Mouse (Mus musculus) hindbrain, embryonic 10.5 days (tissue): Measurements from ENCODE around the gene Notch4. TPM values are rescaled to one million over a fixed set of nuclear protein-coding genes. Genes with fewer than 3 reads are reported as not detected.

Source experiments
- DNase-seq: peaks from one replicate; pipeline ENCODE4 v3.0.0-alpha.2; 2017; ENCODE audit warnings: low spot score
- H3K27ac ChIP-seq: fragments of 300-500 bp; sonication (generic); 2 replicates; pipeline ENCODE4 v1.5.1; 2016; ENCODE audit warnings: mild to moderate bottlenecking, moderate library complexity
- H3K27me3 ChIP-seq: fragments of 300-500 bp; sonication (generic); 2 replicates; pipeline ENCODE4 v1.6.1; 2016; ENCODE audit warnings: mild to moderate bottlenecking; ENCODE audit not compliant: poor library complexity, insufficient read depth, severe bottlenecking
- H3K36me3 ChIP-seq: fragments of 300-500 bp; sonication (generic); 2 replicates; pipeline ENCODE4 v1.6.1; 2016; ENCODE audit warnings: mild to moderate bottlenecking, moderate library complexity
- H3K4me1 ChIP-seq: fragments of 300-500 bp; sonication (generic); replicated peaks from 2 replicates; pipeline ENCODE4 v1.6.1; 2016; ENCODE audit warnings: mild to moderate bottlenecking
- H3K4me3 ChIP-seq: fragments of 300-500 bp; sonication (generic); 2 replicates; pipeline ENCODE4 v1.5.1; 2016; ENCODE audit warnings: mild to moderate bottlenecking, moderate library complexity
- H3K9me3 ChIP-seq: fragments of 300-500 bp; sonication (generic); 2 replicates; pipeline ENCODE4 v1.6.1; 2016; ENCODE audit warnings: mild to moderate bottlenecking, moderate library complexity
- WGBS: fragments of 180-500 bp; shearing (Covaris S2); methylation state at CpG from one replicate; pipeline ENCODE4 v1.1.7; 2016; 5-methylcytosine and 5-hydroxymethylcytosine counted together
- polyA plus RNA-seq: library from polyadenylated mRNA; unstranded; fragments of >200 nt; fragmentation: Nextera tagmentation; extraction: Ambion mirVana; gene quantifications from 2 replicates; pipeline ENCODE4 v1.2.1, GENCODE M21; 2016

Notch4 gene
- polyA plus RNA-seq, 1 experiment from 2014 or later: 12.5 TPM

GRCm38 (mm10) chr17:34604061-34604508 lies 40.0 kb downstream of the Notch4 start, which contains the start of gene Agpat1:
Gene Agpat1 (plus strand): TSS chr17:34604262.
- H3K9me3 ChIP-seq: no peaks in the 10 kb centered on the region
- peak; percentile 100 for DNase-seq
- H3K27me3 ChIP-seq: no peaks in the 10 kb centered on the region
- H3K27ac ChIP-seq: peak within 1 kb of the TSS; percentile 97
- H3K4me3 ChIP-seq: peak within 1 kb of the TSS; percentile 100
- H3K4me1 ChIP-seq: peaks cover 70% of the 10 kb centered on the region
- under 1% methylated on average over 35 of the region's 35 CpGs for WGBS
- peaks cover 46% of the 10 kb centered on the region for H3K36me3 ChIP-seq

GRCm38 (mm10) chr17:34604511-34605237 lies 40.6 kb downstream of the Notch4 start:
- no peaks in the 10 kb centered on the region for H3K27me3 ChIP-seq
- H3K9me3 ChIP-seq: no peaks in the 10 kb centered on the region
- H3K4me3 ChIP-seq: peak overlapping the region; percentile 100
- peak overlapping the region; percentile 97 for H3K27ac ChIP-seq
- H3K36me3 ChIP-seq: peaks cover 43% of the 10 kb centered on the region
- 22% methylated on average over 24 of the region's 24 CpGs for WGBS
- DNase-seq: no peak
- H3K4me1 ChIP-seq: peaks cover 65% of the 10 kb centered on the region

GRCm38 (mm10) chr17:34605609-34606008 lies 41.5 kb downstream of the Notch4 start:
- DNase-seq: peak; percentile 95
- H3K9me3 ChIP-seq: no peaks in the 10 kb centered on the region
- H3K4me1 ChIP-seq: peaks cover 61% of the 10 kb centered on the region
- no peaks in the 10 kb centered on the region for H3K27me3 ChIP-seq
- H3K36me3 ChIP-seq: peaks cover 43% of the 10 kb centered on the region
- 1% methylated on average over 30 of the region's 30 CpGs for WGBS
- H3K4me3 ChIP-seq: peak overlapping the region; percentile 100
- H3K27ac ChIP-seq: peak overlapping the region; percentile 97

- Histone ChIP-seq H3K36me3 (peaks cover 43% of the 10 kb centered on the region), H3K4me1 (peaks cover 61% of the 10 kb centered on the region), H3K27me3 (no peaks in the 10 kb centered on the region), H3K27ac (peak overlapping the region; percentile 97), H3K4me3 (peak overlapping the region; percentile 100), H3K9me3 (no peaks in the 10 kb centered on the region)
- 17% methylated on average over 32 of the region's 32 CpGs for WGBS
- peak; percentile 56 for DNase-seq
Observed at GRCm38 (mm10) chr17:34606186-34607039, 42.3 kb downstream of the Notch4 start.

GRCm38 (mm10) chr17:34607997-34608396 lies 43.9 kb downstream of the Notch4 start:
- Histone ChIP-seq H3K27me3 (no peaks in the 10 kb centered on the region), H3K4me1 (peaks cover 46% of the 10 kb centered on the region), H3K27ac (no peak overlapping the region), H3K9me3 (no peaks in the 10 kb centered on the region), H3K4me3 (peak overlapping the region; percentile 100; the same call in 1 of the 2 replicates), H3K36me3 (peaks cover 51% of the 10 kb centered on the region)
- WGBS: 89% methylated on average over 7 of the region's 7 CpGs
- no peak for DNase-seq

GRCm38 (mm10) chr17:34611050-34611449 lies 47.0 kb downstream of the Notch4 start:
- no peaks in the 10 kb centered on the region for H3K9me3 ChIP-seq
- DNase-seq: no peak
- peaks cover 80% of the 10 kb centered on the region for H3K36me3 ChIP-seq

GRCm38 (mm10) chr17:34613054-34613645 lies 49.1 kb downstream of the Notch4 start:
- 88% methylated on average over 11 of the region's 11 CpGs for WGBS
- Histone ChIP-seq H3K4me1 (peaks cover 35% of the 10 kb centered on the region), H3K9me3 (no peaks in the 10 kb centered on the region), H3K27ac (no peak overlapping the region), H3K4me3 (no peak overlapping the region), H3K27me3 (no peaks in the 10 kb centered on the region), H3K36me3 (peaks cover 84% of the 10 kb centered on the region)
- DNase-seq: no peak

More at GRCm38 (mm10) chr17:34611050-34611449, 47.0 kb downstream of the Notch4 start:
- Histone ChIP-seq H3K4me3 (no peak overlapping the region), H3K4me1 (peaks cover 44% of the 10 kb centered on the region), H3K27ac (no peak overlapping the region), H3K27me3 (no peaks in the 10 kb centered on the region)
- WGBS: 96% methylated on average over 8 of the region's 8 CpGs

- no peak for DNase-seq
- Histone ChIP-seq H3K36me3 (peaks cover 77% of the 10 kb centered on the region), H3K27ac (no peak overlapping the region), H3K4me1 (peaks cover 28% of the 10 kb centered on the region), H3K9me3 (no peaks in the 10 kb centered on the region), H3K4me3 (no peak overlapping the region), H3K27me3 (no peaks in the 10 kb centered on the region)
- 89% methylated on average over 10 of the region's 10 CpGs for WGBS
Observed at GRCm38 (mm10) chr17:34613830-34614229, 49.8 kb downstream of the Notch4 start.

GRCm38 (mm10) chr17:34615871-34616270 lies 51.8 kb downstream of the Notch4 start, which contains the start of gene Egfl8:
Gene Egfl8 (minus strand): TSS chr17:34615971.
- WGBS: 44% methylated on average over 6 of the region's 6 CpGs
- peak within 1 kb of the TSS; percentile 9; the same call in 1 of the 2 replicates for H3K4me3 ChIP-seq
- peak within 1 kb of the TSS; percentile 73 for H3K27ac ChIP-seq
- H3K9me3 ChIP-seq: no peaks in the 10 kb centered on the region
- H3K4me1 ChIP-seq: peaks cover 28% of the 10 kb centered on the region
- no peaks in the 10 kb centered on the region for H3K27me3 ChIP-seq
- DNase-seq: no peak
- H3K36me3 ChIP-seq: peaks cover 66% of the 10 kb centered on the region

GRCm38 (mm10) chr17:34618999-34619398 lies 54.9 kb downstream of the Notch4 start:
- Histone ChIP-seq H3K27me3 (no peaks in the 10 kb centered on the region), H3K9me3 (no peaks in the 10 kb centered on the region), H3K4me1 (peaks cover 28% of the 10 kb centered on the region), H3K27ac (no peak overlapping the region), H3K4me3 (no peak overlapping the region), H3K36me3 (peaks cover 59% of the 10 kb centered on the region)
- DNase-seq: peak; percentile 66
- 15% methylated on average over 6 of the region's 6 CpGs for WGBS

- no peak for DNase-seq
- Histone ChIP-seq H3K4me1 (peaks cover 14% of the 10 kb centered on the region), H3K36me3 (peaks cover 50% of the 10 kb centered on the region), H3K27ac (no peak overlapping the region), H3K4me3 (no peak overlapping the region), H3K27me3 (no peaks in the 10 kb centered on the region), H3K9me3 (no peaks in the 10 kb centered on the region)
- 93% methylated on average over 8 of the region's 8 CpGs for WGBS
Observed at GRCm38 (mm10) chr17:34621006-34621405, 56.9 kb downstream of the Notch4 start.

- Histone ChIP-seq H3K4me1 (peaks cover 25% of the 10 kb centered on the region), H3K4me3 (no peak overlapping the region), H3K27me3 (no peaks in the 10 kb centered on the region), H3K9me3 (no peaks in the 10 kb centered on the region), H3K36me3 (peaks cover 35% of the 10 kb centered on the region), H3K27ac (no peak overlapping the region)
- DNase-seq: no peak
- WGBS: 88% methylated on average over 9 of the region's 9 CpGs
Observed at GRCm38 (mm10) chr17:34623161-34623560, 59.1 kb downstream of the Notch4 start.
